Mouse (Mus musculus) MEL (cell line): ENCODE results near the gene Limd2. TPM values are rescaled to one million over a fixed set of nuclear protein-coding genes. Genes with fewer than 3 reads are reported as not detected.

Source experiments
- DNase-seq: peaks from one replicate; pipeline ENCODE4 v3.0.0; 2011; ENCODE audit warnings: low read depth, low spot score
- H3K27ac ChIP-seq: 2 replicates; pipeline ENCODE4 v1.5.1; 2012; ENCODE audit warnings: low read depth, mild to moderate bottlenecking, control low read depth, low read length, moderate library complexity; ENCODE audit not compliant: control insufficient read depth
- H3K27me3 ChIP-seq, 2 experiments: fragments of 150-350 bp in 1 of 2; sonication (generic) in 1 of 2; 2 replicates each; pipeline ENCODE4 v1.6.1; 2012; ENCODE audit warnings: low read length in 2 of 2, mild to moderate bottlenecking in 2 of 2, improper control_type of control experiment in 1 of 2, moderate library complexity in 1 of 2; ENCODE audit not compliant: insufficient read depth in 2 of 2, control insufficient read depth in 1 of 2
- H3K36me3 ChIP-seq, 2 experiments: 2 replicates each; pipeline ENCODE4 v1.6.1; 2012 to 2014; ENCODE audit warnings: low read length in 2 of 2, improper control_type of control experiment in 1 of 2, inconsistent platforms in 1 of 2, mild to moderate bottlenecking in 1 of 2; ENCODE audit not compliant: insufficient read depth in 2 of 2, control insufficient read depth in 1 of 2
- H3K4me1 ChIP-seq, 2 experiments: fragments of 150-350 bp in 1 of 2; sonication (generic) in 1 of 2; 2 replicates each; pipeline ENCODE4 v1.6.1; 2012; ENCODE audit warnings: low read length in 2 of 2, improper control_type of control experiment in 1 of 2, mild to moderate bottlenecking in 1 of 2; ENCODE audit not compliant: insufficient read depth in 2 of 2, control insufficient read depth in 1 of 2
- H3K4me3 ChIP-seq, 2 experiments: fragments of 150-350 bp in 1 of 2; sonication (generic) in 1 of 2; 2 replicates each; pipeline ENCODE4 v1.5.1; 2012; ENCODE audit warnings: low read depth in 2 of 2, low read length in 2 of 2, mild to moderate bottlenecking in 2 of 2, moderate library complexity in 2 of 2, control low read depth in 1 of 2, improper control_type of control experiment in 1 of 2; ENCODE audit not compliant: control insufficient read depth in 1 of 2, insufficient read depth in 1 of 2
- H3K79me2 ChIP-seq: 2 replicates; pipeline ENCODE4 v1.6.1; 2012; ENCODE audit warnings: mild to moderate bottlenecking, low read length, moderate library complexity; ENCODE audit not compliant: control insufficient read depth, poor library complexity, insufficient read depth
- H3K9ac ChIP-seq: 2 replicates; pipeline ENCODE4 v1.6.1; 2012; ENCODE audit warnings: low read depth, mild to moderate bottlenecking, control low read depth, low read length, moderate library complexity; ENCODE audit not compliant: control insufficient read depth, poor library complexity, severe bottlenecking
- H3K9me3 ChIP-seq: fragments of 150-350 bp; sonication (generic); replicated peaks from 2 replicates; pipeline ENCODE4 v1.6.1; 2012; ENCODE audit warnings: mild to moderate bottlenecking, low read length, improper control_type of control experiment, moderate library complexity; ENCODE audit not compliant: insufficient read depth
- BHLHE40 ChIP-seq: IDR thresholded peaks from 2 replicates; pipeline ENCODE4 v1.6.1; 2012; ENCODE audit warnings: low read depth, mild to moderate bottlenecking, inconsistent platforms, low read length, improper control_type of control experiment, borderline replicate concordance
- CHD1 ChIP-seq: IDR thresholded peaks from 2 replicates; pipeline ENCODE4 v1.6.1; 2012; ENCODE audit warnings: low read depth, mild to moderate bottlenecking, inconsistent platforms, low read length, improper control_type of control experiment
- CHD2 ChIP-seq: IDR thresholded peaks from 2 replicates; pipeline ENCODE4 v1.6.1; 2011; ENCODE audit warnings: low read length, improper control_type of control experiment
- CTCF ChIP-seq, 3 experiments: IDR thresholded peaks in 2 of 3; conservative IDR thresholded peaks in 1 of 3; 2 replicates each; pipeline ENCODE4 v1.5.1; 2011 to 2012; ENCODE audit warnings: low read length in 3 of 3, low read depth in 2 of 3, mild to moderate bottlenecking in 2 of 3, improper control_type of control experiment in 1 of 3, inconsistent platforms in 1 of 3, mixed read lengths in 1 of 3, moderate library complexity in 1 of 3; ENCODE audit not compliant: control insufficient read depth in 1 of 3, insufficient read depth in 1 of 3, poor library complexity in 1 of 3, severe bottlenecking in 1 of 3
- E2F4 ChIP-seq: IDR thresholded peaks from 2 replicates; pipeline ENCODE4 v1.6.1; 2011; ENCODE audit warnings: low read depth, low read length, improper control_type of control experiment, borderline replicate concordance
- EP300 ChIP-seq, 2 experiments: IDR thresholded peaks; 2 replicates each; pipeline ENCODE4 v1.6.1; 2011; ENCODE audit warnings: improper control_type of control experiment in 2 of 2, low read length in 2 of 2, low read depth in 1 of 2, mild to moderate bottlenecking in 1 of 2
- ETS1 ChIP-seq: IDR thresholded peaks from 2 replicates; pipeline ENCODE4 v1.6.1; 2012; ENCODE audit warnings: low read depth, mild to moderate bottlenecking, inconsistent platforms, low read length, improper control_type of control experiment, moderate library complexity
- JUND ChIP-seq: IDR thresholded peaks from 2 replicates; pipeline ENCODE4 v1.6.1; 2011; ENCODE audit warnings: low read depth, mild to moderate bottlenecking, improper control_type of control experiment, low read length
- MAX ChIP-seq: IDR thresholded peaks from 2 replicates; pipeline ENCODE4 v1.6.1; 2011; ENCODE audit warnings: low read length, improper control_type of control experiment
- MAZ ChIP-seq: IDR thresholded peaks from 2 replicates; pipeline ENCODE4 v1.6.1; 2012; ENCODE audit warnings: low read depth, mild to moderate bottlenecking, inconsistent platforms, low read length, improper control_type of control experiment
- MEF2A ChIP-seq: IDR thresholded peaks from 2 replicates; pipeline ENCODE4 v1.6.1; 2014; ENCODE audit warnings: low read depth, mild to moderate bottlenecking, inconsistent platforms, low read length, improper control_type of control experiment; ENCODE audit not compliant: poor library complexity, insufficient replicate concordance, severe bottlenecking; ENCODE audit errors: extremely low read depth
- MXI1 ChIP-seq: IDR thresholded peaks from 2 replicates; pipeline ENCODE4 v1.6.1; 2011; ENCODE audit warnings: mild to moderate bottlenecking, low read depth, low read length, improper control_type of control experiment
- MYB ChIP-seq: IDR thresholded peaks from 2 replicates; pipeline ENCODE4 v1.6.1; 2011; ENCODE audit warnings: mild to moderate bottlenecking, low read depth, low read length, improper control_type of control experiment
- NELFE ChIP-seq: IDR thresholded peaks from 2 replicates; pipeline ENCODE4 v1.6.1; 2011; ENCODE audit warnings: low read depth, low read length, improper control_type of control experiment
- POLR2A ChIP-seq, 2 experiments: IDR thresholded peaks; 2 replicates each; pipeline ENCODE4 v1.6.1; 2011 to 2012; ENCODE audit warnings: low read length in 2 of 2, mild to moderate bottlenecking in 2 of 2, control low read depth in 1 of 2, improper control_type of control experiment in 1 of 2, low read depth in 1 of 2, moderate library complexity in 1 of 2; ENCODE audit not compliant: control insufficient read depth in 1 of 2, insufficient read depth in 1 of 2, poor library complexity in 1 of 2
- POLR2AphosphoS5 ChIP-seq: IDR thresholded peaks from 2 replicates; pipeline ENCODE4 v1.6.1; 2012; ENCODE audit warnings: low read depth, borderline replicate concordance, mild to moderate bottlenecking, inconsistent platforms, low read length, moderate library complexity, mixed read lengths
- RCOR1 ChIP-seq: IDR thresholded peaks from 2 replicates; pipeline ENCODE4 v1.6.1; 2012; ENCODE audit warnings: low read depth, mild to moderate bottlenecking, inconsistent platforms, low read length, improper control_type of control experiment
- SIN3A ChIP-seq: IDR thresholded peaks from 2 replicates; pipeline ENCODE4 v1.6.1; 2012; ENCODE audit warnings: low read length, improper control_type of control experiment, inconsistent platforms
- SMC3 ChIP-seq: IDR thresholded peaks from 2 replicates; pipeline ENCODE4 v1.6.1; 2011; ENCODE audit warnings: low read depth, low read length, improper control_type of control experiment
- TBP ChIP-seq: IDR thresholded peaks from 2 replicates; pipeline ENCODE4 v1.8.0; 2011; ENCODE audit warnings: low read depth, low read length, improper control_type of control experiment
- TCF12 ChIP-seq: IDR thresholded peaks from 2 replicates; pipeline ENCODE4 v1.6.1; 2014; ENCODE audit warnings: low read depth, mild to moderate bottlenecking, inconsistent platforms, low read length, improper control_type of control experiment, moderate library complexity
- USF2 ChIP-seq, 2 experiments: IDR thresholded peaks; 2 replicates each; pipeline ENCODE4 v1.6.1; 2011 to 2012; ENCODE audit warnings: improper control_type of control experiment in 2 of 2, low read length in 2 of 2, borderline replicate concordance in 1 of 2, inconsistent platforms in 1 of 2, low read depth in 1 of 2, mild to moderate bottlenecking in 1 of 2; ENCODE audit not compliant: insufficient read depth in 1 of 2
- ZC3H11A ChIP-seq: IDR thresholded peaks from 2 replicates; pipeline ENCODE4 v1.6.1; 2012; ENCODE audit warnings: low read depth, mild to moderate bottlenecking, inconsistent platforms, low read length, improper control_type of control experiment
- ZKSCAN1 ChIP-seq: IDR thresholded peaks from 2 replicates; pipeline ENCODE4 v1.6.1; 2012; ENCODE audit warnings: low read depth, mild to moderate bottlenecking, inconsistent platforms, low read length, improper control_type of control experiment, moderate library complexity
- ZMIZ1 ChIP-seq: IDR thresholded peaks from 2 replicates; pipeline ENCODE4 v1.6.1; 2012; ENCODE audit warnings: low read depth, mild to moderate bottlenecking, inconsistent platforms, low read length, improper control_type of control experiment, moderate library complexity
- polyA plus RNA-seq, 2 experiments: library from polyadenylated mRNA; stranded (reverse) in 1 of 2; unstranded in 1 of 2; fragments of >175 nt in 1 of 2; fragments of >200 nt in 1 of 2; gene quantifications; 2 replicates each; pipeline versions ENCODE4 v1.2.1 to v1.2.4; 2012; ENCODE audit warnings: low replicate concordance in 2 of 2, low read depth in 1 of 2; ENCODE audit not compliant: insufficient read length in 2 of 2, insufficient read depth in 1 of 2, missing spikeins in 1 of 2
- total RNA-seq: library from RNA; depleted of rRNA; stranded (reverse); fragments of 300-350 nt; gene quantifications from 2 replicates; pipeline ENCODE4 v1.2.3, GENCODE M21; 2012

Limd2 gene
- total and polyA plus RNA-seq, 3 experiments = 58.6 to 201 TPM; not detected in 1

DNA sequence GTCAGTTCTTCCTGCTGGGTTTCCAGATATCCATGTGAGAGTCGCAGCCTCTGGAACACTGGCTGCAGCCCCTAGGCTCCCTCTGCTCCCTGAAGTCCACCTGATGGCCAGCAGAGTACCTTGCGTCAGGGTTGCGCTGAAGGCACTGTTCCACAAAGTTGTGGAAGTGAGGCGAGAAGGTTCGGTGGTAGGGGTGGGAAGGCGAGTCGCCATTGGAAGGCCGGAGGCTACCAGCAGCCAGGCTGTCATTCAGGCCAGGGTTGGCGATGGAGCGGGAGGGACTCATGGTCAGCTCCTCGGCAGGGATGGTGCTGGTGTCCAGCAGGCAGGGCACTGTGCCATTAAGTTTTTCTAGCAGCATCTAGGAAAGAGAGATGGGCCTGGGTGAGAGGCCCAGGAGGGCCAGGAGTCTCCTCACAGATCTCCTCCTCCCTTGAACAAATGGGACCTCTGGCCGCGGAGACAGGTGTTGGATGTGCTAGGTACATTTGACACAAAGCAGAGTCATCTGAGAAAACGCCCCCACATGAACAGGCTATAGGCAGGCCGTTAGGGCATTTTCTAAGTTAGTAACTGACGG is 4.0 kb upstream of the Limd2 start:
- H3K27ac ChIP-seq = no peak overlapping the region
- no peak overlapping the region for H3K9ac ChIP-seq
- peaks cover 4% of the 10 kb centered on the region; the same call in 1 of the 2 replicates for H3K79me2 ChIP-seq
- H3K4me1 ChIP-seq = peaks cover 0 to 5% of the 10 kb centered on the region in 2 experiments; a peak in 2 of 4 replicates
- H3K9me3 ChIP-seq = no peaks in the 10 kb centered on the region
- H3K4me3 ChIP-seq = no peak overlapping the region
- no peaks in the 10 kb centered on the region for H3K27me3 ChIP-seq
- no peak for DNase-seq
- no peak for TF ChIP-seq MYB
- no peak for TF ChIP-seq EP300 (IDR thresholded peaks at IDR 0.05; ENCODE audit: low read depth in 1 of 2, low read length in 2 of 2)
- no peak for TF ChIP-seq USF2 (IDR thresholded peaks at IDR 0.05; ENCODE audit: borderline replicate concordance in 1 of 2, insufficient read depth in 1 of 2, low read depth in 1 of 2, low read length in 2 of 2)
- no peak for TF ChIP-seq CHD2
- TF ChIP-seq BHLHE40 = no peak
- TF ChIP-seq MXI1 = no peak
- TF ChIP-seq MAZ = no peak
- no peak for TF ChIP-seq JUND
- no peak for TF ChIP-seq E2F4
- TF ChIP-seq TCF12 = no peak
- no peak for TF ChIP-seq SIN3A
- H3K36me3 ChIP-seq = no peaks in the 10 kb centered on the region; a peak in 1 of 4 replicates

DNA sequence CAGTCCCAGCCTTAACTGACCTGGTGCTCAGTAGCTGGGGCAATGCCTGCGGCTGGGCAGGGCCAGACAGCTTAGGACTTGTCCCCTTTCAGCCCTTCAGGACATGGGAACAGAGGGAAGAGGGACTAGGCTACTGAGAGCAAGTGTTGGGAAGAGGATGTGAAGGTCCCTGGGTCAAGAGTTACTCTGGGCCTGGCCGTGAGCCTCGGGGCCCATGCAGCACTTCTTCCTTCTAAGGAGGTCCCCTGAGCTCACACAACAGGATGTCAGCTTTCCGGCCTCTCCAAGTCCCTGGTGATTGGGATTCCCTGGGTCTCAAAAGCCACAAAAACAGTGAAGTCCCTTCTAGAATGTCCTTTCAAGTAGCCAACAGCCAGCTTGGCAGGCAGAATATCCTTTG is 2.9 kb upstream of the Limd2 start:
- TF ChIP-seq CHD1 = no peak
- TF ChIP-seq TBP = no peak
- no peak for TF ChIP-seq MEF2A
- no peak for TF ChIP-seq SIN3A
- TF ChIP-seq CTCF (IDR thresholded peaks at IDR 0.05 in 2 of 3, conservative IDR thresholded peaks at IDR 0.05 in 1 of 3; ENCODE audit: control insufficient read depth in 1 of 3, insufficient read depth in 1 of 3, low read depth in 2 of 3, low read length in 3 of 3, poor library complexity in 1 of 3, severe bottlenecking in 1 of 3) = no peak
- TF ChIP-seq RCOR1 = no peak
- no peak for TF ChIP-seq ZC3H11A
- TF ChIP-seq MAX = no peak
- no peak for TF ChIP-seq ETS1
- TF ChIP-seq MAZ = no peak
- no peak for TF ChIP-seq POLR2A (IDR thresholded peaks at IDR 0.05; ENCODE audit: control insufficient read depth in 1 of 2, insufficient read depth in 1 of 2, low read depth in 1 of 2, low read length in 2 of 2, poor library complexity in 1 of 2)
- TF ChIP-seq POLR2AphosphoS5 = no peak
- TF ChIP-seq CHD2 = no peak
- TF ChIP-seq SMC3 = no peak
- TF ChIP-seq ZKSCAN1 = no peak
- no peak for TF ChIP-seq ZMIZ1
- no peak for TF ChIP-seq NELFE
- H3K9me3 ChIP-seq = no peaks in the 10 kb centered on the region
- H3K36me3 ChIP-seq = peaks cover 0 to 2% of the 10 kb centered on the region in 2 experiments; a peak in 1 of 4 replicates
- no peak overlapping the region for H3K9ac ChIP-seq
- no peak overlapping the region for H3K27ac ChIP-seq
- H3K4me3 ChIP-seq = no peak overlapping the region
- H3K4me1 ChIP-seq = peaks cover 0 to 11% of the 10 kb centered on the region in 2 experiments; a peak in 2 of 4 replicates
- DNase-seq = no peak
- H3K79me2 ChIP-seq = peaks cover 12% of the 10 kb centered on the region
- H3K27me3 ChIP-seq = no peaks in the 10 kb centered on the region
